Mouse (Mus musculus): Measurements from ENCODE around the gene Alox5. TPM values are rescaled to one million over a fixed set of nuclear protein-coding genes. Genes with fewer than 3 reads are reported as not detected.
A peak's percentile ranks its signal among the peaks of the same experiment; 100 is the strongest.

The Alox5 gene
- polyA plus RNA-seq, 1 experiment, result 0.46 TPM

- DNase-seq (ENCODE audit: low read depth), result no peak
- TF ChIP-seq CTCF (IDR thresholded peaks at IDR 0.05; ENCODE audit: borderline replicate concordance, extremely low read depth, insufficient read depth, insufficient read length), result no peak
- TF ChIP-seq POLR2A (IDR thresholded peaks at IDR 0.05; ENCODE audit: borderline replicate concordance, extremely low read depth, insufficient read depth, insufficient read length, poor library complexity, severe bottlenecking), result no peak
Measured at GRCm38 (mm10) chr6:116440849-116441248, 20.1 kb downstream of the Alox5 start.

DNA sequence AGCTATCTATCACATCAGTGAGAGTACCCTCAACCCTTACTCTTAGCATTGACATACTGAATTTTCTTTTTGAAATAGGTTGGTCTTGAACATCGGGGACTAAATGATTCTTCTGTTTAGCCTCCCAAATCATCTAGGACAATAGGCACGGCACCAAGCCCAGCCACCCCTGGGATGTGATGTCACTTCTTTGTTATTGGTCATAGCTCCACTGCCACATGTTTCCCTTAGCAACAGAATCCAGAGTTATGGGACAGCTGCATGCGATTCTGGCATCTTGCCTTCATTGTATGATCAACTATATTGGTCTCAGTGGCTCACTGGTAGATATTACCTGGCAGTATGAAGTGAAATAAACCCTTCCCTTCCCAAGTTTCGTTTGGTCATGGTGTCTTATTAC is 20.5 kb downstream of the Alox5 start:
- no peak for TF ChIP-seq CTCF (IDR thresholded peaks at IDR 0.05; ENCODE audit: borderline replicate concordance, extremely low read depth, insufficient read depth, insufficient read length)
- TF ChIP-seq POLR2A (IDR thresholded peaks at IDR 0.05; ENCODE audit: borderline replicate concordance, extremely low read depth, insufficient read depth, insufficient read length, poor library complexity, severe bottlenecking), result no peak
- no peak for DNase-seq (ENCODE audit: low read depth)

DNA sequence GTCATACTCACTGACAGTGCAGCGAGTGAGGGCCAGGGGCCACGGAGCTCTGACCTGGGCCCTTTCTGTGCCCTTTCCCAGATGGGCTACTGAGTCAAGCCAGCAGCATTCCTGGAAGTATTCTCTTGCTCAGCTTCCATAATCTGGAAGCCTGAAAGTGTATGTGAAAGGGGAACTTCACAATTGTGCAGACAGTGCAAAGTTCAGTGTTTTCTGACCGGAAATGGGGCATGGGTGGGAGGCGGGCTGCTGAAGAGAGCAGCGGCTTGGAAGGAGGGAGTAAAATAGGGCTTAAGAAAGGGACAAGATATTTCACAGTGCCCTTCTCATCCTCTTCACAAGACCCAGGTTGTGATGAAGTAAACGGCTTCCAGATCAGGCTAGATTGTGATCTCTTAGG is 21.4 kb downstream of the Alox5 start:
- TF ChIP-seq POLR2A (IDR thresholded peaks at IDR 0.05; ENCODE audit: borderline replicate concordance, extremely low read depth, insufficient read depth, insufficient read length, poor library complexity, severe bottlenecking) (no peak), CTCF (IDR thresholded peaks at IDR 0.05; ENCODE audit: borderline replicate concordance, extremely low read depth, insufficient read depth, insufficient read length) (no peak)
- no peak for DNase-seq (ENCODE audit: low read depth)

DNA sequence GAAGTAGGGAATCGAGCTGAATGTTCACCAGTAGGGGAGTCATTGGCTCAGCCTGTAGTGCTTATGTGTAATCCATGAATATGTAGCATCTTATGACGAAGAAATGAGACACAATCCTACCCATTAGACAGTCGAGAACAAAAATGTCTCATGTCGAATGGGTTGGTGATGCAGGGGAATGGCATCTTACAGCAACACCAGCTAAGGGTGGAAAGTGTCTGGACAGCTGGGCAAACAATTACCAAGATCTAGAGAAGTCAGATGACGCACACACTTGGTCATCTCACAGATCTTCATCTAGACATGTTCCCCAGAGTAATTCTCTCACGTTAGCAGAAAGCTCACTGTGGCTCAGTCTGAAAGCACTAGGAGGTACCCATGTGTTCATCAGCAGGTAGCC is 22.1 kb downstream of the Alox5 start:
- DNase-seq (ENCODE audit: low read depth), result no peak
- TF ChIP-seq CTCF (IDR thresholded peaks at IDR 0.05; ENCODE audit: borderline replicate concordance, extremely low read depth, insufficient read depth, insufficient read length), result no peak
- TF ChIP-seq POLR2A (IDR thresholded peaks at IDR 0.05; ENCODE audit: borderline replicate concordance, extremely low read depth, insufficient read depth, insufficient read length, poor library complexity, severe bottlenecking), result no peak

DNA sequence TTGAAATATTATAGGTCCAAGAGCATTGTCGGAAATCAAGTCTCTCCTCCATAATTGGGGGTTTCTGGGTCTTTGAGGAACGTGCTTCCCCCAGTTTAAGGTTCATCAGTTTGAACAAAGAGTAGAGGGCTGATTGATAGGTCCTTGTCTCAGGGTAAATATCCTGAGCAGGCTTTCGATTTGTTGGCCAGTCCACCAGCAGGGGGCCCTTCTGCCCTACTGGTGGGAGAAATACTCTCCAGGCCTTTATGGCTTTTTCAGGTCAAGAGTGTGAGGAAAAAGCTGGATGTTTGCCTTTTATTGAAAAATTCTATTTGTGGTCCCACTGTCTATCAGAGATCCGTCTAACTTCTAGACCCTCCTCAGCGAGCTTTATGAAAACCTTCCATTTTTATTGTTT is 32.7 kb downstream of the Alox5 start:
- no peak for DNase-seq (ENCODE audit: low read depth)

DNA sequence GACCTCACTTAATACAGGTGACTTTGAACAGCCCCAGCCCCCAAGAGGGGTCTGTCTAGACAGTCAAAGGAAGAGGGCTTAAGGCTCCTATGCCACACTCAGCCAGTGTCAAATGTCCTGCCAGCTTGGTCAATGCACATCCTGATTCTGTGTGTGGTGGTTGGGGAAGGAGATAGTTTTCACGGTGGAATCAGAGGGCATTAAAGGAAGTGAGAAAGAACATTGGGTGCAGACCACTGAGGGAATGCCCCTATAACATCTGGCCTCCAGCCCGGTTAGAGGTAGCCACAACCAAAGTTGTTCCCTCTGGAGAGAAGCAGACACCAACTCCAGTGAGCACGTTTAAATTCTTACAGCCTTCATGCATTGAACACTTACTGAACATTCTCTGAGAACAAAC is 33.4 kb downstream of the Alox5 start:
- TF ChIP-seq POLR2A (IDR thresholded peaks at IDR 0.05; ENCODE audit: borderline replicate concordance, extremely low read depth, insufficient read depth, insufficient read length, poor library complexity, severe bottlenecking), result no peak
- TF ChIP-seq CTCF (IDR thresholded peaks at IDR 0.05; ENCODE audit: borderline replicate concordance, extremely low read depth, insufficient read depth, insufficient read length), result no peak
- DNase-seq (ENCODE audit: low read depth), result no peak

More for the DNA sequence above, 32.7 kb downstream of the Alox5 start:
- TF ChIP-seq CTCF (IDR thresholded peaks at IDR 0.05; ENCODE audit: borderline replicate concordance, extremely low read depth, insufficient read depth, insufficient read length) (peak; percentile 30; the same call in 1 of the 2 replicates), POLR2A (IDR thresholded peaks at IDR 0.05; ENCODE audit: borderline replicate concordance, extremely low read depth, insufficient read depth, insufficient read length, poor library complexity, severe bottlenecking) (no peak)

DNA sequence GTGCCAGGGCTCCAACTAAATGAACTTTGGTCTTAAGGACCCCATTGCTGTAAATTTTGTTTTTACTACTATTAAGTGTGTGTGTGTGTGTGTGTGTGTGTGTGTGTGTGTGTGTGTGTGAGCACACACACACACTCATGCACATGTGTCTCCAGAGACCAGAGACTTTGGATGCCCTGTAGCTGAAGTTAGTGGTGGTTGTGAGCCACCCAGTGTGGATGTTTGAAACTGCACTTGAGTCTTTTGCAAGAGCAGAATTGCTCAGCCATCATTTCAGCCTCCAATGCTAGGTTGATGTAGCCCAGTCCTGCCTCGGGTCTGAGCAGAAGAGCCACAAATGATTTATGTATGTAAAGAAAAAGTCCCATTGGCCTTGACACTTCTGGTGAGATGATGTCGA is 37.3 kb downstream of the Alox5 start:
- DNase-seq (ENCODE audit: low read depth), result peak; percentile 47
- peak; percentile 43; the same call in 1 of the 2 replicates for TF ChIP-seq CTCF (IDR thresholded peaks at IDR 0.05; ENCODE audit: borderline replicate concordance, extremely low read depth, insufficient read depth, insufficient read length)
- TF ChIP-seq POLR2A (IDR thresholded peaks at IDR 0.05; ENCODE audit: borderline replicate concordance, extremely low read depth, insufficient read depth, insufficient read length, poor library complexity, severe bottlenecking), result no peak

GRCm38 (mm10) chr6:116422991-116423390 is 38.0 kb downstream of the Alox5 start:
- no peak for TF ChIP-seq CTCF (IDR thresholded peaks at IDR 0.05; ENCODE audit: borderline replicate concordance, extremely low read depth, insufficient read depth, insufficient read length)
- TF ChIP-seq POLR2A (IDR thresholded peaks at IDR 0.05; ENCODE audit: borderline replicate concordance, extremely low read depth, insufficient read depth, insufficient read length, poor library complexity, severe bottlenecking), result no peak
- no peak for DNase-seq (ENCODE audit: low read depth)

- TF ChIP-seq CTCF (IDR thresholded peaks at IDR 0.05; ENCODE audit: borderline replicate concordance, extremely low read depth, insufficient read depth, insufficient read length), result no peak
- no peak for TF ChIP-seq POLR2A (IDR thresholded peaks at IDR 0.05; ENCODE audit: borderline replicate concordance, extremely low read depth, insufficient read depth, insufficient read length, poor library complexity, severe bottlenecking)
Measured at GRCm38 (mm10) chr6:116420271-116420670, 40.7 kb downstream of the Alox5 start.

GRCm38 (mm10) chr6:116419699-116420098 is 41.3 kb downstream of the Alox5 start:
- DNase-seq (ENCODE audit: low read depth), result no peak
- TF ChIP-seq POLR2A (IDR thresholded peaks at IDR 0.05; ENCODE audit: borderline replicate concordance, extremely low read depth, insufficient read depth, insufficient read length, poor library complexity, severe bottlenecking) (no peak), CTCF (IDR thresholded peaks at IDR 0.05; ENCODE audit: borderline replicate concordance, extremely low read depth, insufficient read depth, insufficient read length) (no peak)

More at GRCm38 (mm10) chr6:116420271-116420670, 40.7 kb downstream of the Alox5 start:
- no peak for DNase-seq (ENCODE audit: low read depth)

- DNase-seq (ENCODE audit: low read depth), result peak; percentile 14
- no peak for TF ChIP-seq CTCF (IDR thresholded peaks at IDR 0.05; ENCODE audit: borderline replicate concordance, extremely low read depth, insufficient read depth, insufficient read length)
- TF ChIP-seq POLR2A (IDR thresholded peaks at IDR 0.05; ENCODE audit: borderline replicate concordance, extremely low read depth, insufficient read depth, insufficient read length, poor library complexity, severe bottlenecking), result no peak
Measured at GRCm38 (mm10) chr6:116418487-116418886, 42.5 kb downstream of the Alox5 start.

DNA sequence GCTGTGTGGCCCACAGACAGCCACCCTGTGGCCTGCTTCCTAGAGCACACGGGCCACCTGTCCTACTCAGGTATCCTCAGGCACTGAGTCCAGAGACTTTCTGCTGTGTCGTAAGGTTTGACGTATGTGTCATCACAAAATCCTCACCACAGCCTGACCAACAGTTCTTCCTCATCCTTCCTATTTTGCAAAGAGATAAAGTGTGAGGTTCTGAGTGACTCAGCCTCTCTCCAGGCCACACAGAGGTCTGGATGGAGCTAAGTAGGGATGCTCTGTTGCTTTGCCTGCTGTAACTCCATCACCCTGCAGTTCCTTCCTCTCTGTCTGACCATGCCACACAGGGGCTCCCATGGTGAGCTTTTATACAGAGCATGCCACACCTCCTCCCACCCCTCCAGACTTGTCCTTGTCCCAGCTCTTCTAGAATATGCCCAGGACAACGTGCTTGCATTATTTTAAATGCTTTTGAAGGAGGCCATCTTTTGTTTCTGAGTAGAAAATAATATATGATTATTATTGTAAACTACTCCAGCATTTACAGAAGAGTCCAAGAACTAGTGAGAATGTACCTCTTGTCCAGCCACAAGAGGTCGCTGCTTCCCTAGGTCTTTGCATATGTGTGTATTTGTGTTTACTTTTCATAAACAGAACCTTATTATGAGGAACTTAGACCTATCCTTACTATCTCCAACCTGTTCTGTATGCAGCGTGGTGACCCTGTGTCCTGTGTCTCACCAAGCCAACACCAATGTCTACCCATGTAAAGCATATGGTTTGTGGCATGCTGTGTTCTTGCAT is 43.3 kb downstream of the Alox5 start:
- TF ChIP-seq CTCF (IDR thresholded peaks at IDR 0.05; ENCODE audit: borderline replicate concordance, extremely low read depth, insufficient read depth, insufficient read length) (peak; percentile 22; the same call in 1 of the 2 replicates), POLR2A (IDR thresholded peaks at IDR 0.05; ENCODE audit: borderline replicate concordance, extremely low read depth, insufficient read depth, insufficient read length, poor library complexity, severe bottlenecking) (no peak)
- DNase-seq (ENCODE audit: low read depth), result peak; percentile 28
